Mouse (Mus musculus): ENCODE measurements around the gene Zfp207. TPM values are rescaled to one million over a fixed set of nuclear protein-coding genes. Genes with fewer than 3 reads are reported as not detected.
"Not testable (repeated sequence)": the region's sequence is repeated elsewhere in the genome, so short reads cannot be mapped to it uniquely, and the experiment has no call there.

Zfp207 gene
- polyA plus RNA-seq, 1 experiment from 2014 or later = 244 TPM

- Histone ChIP-seq H3K36me3 (ENCODE audit: control insufficient read depth, insufficient read depth, low read length) (peaks cover 7% of the 10 kb centered on the region), H3K4me2 (peak within 1 kb of the TSS; percentile 77), H3K4me1 (replicated peaks; ENCODE audit: control insufficient read depth, insufficient read depth, low read length) (peaks cover 7% of the 10 kb centered on the region), H3K9ac (ENCODE audit: low read depth, low read length) (peak within 1 kb of the TSS; percentile 90), H3K9me3 (ENCODE audit: control insufficient read depth, low read length) (no peaks in the 10 kb centered on the region), H3K4me3 (ENCODE audit: low read depth, low read length) (peak within 1 kb of the TSS; percentile 73), H3K27me3 (replicated peaks; ENCODE audit: control insufficient read depth, insufficient read depth, low read length) (no peaks in the 10 kb centered on the region), H3K27ac (ENCODE audit: low read depth, low read length) (peak within 1 kb of the TSS; percentile 84)
- DNase-seq (ENCODE audit: low spot score) (peak; percentile 89), ATAC-seq (replicated peaks; ENCODE audit: low FRiP score) (peak; percentile 80)
- WGBS = 2% methylated on average over 42 of the region's 43 CpGs
Observed at GRCm38 (mm10) chr11:80377712-80378451, 5.2 kb upstream of the Zfp207 start, which contains the start of gene 5730455P16Rik. TSS of gene 5730455P16Rik (minus strand) at chr11:80378034.

- not testable (repeated sequence) for ATAC-seq (replicated peaks; ENCODE audit: low FRiP score); DNase-seq (ENCODE audit: low spot score); H3K27me3 ChIP-seq (replicated peaks; ENCODE audit: control insufficient read depth, insufficient read depth, low read length); H3K9me3 ChIP-seq (ENCODE audit: control insufficient read depth, low read length); H3K27ac ChIP-seq (ENCODE audit: low read depth, low read length); H3K36me3 ChIP-seq (ENCODE audit: control insufficient read depth, insufficient read depth, low read length); H3K4me1 ChIP-seq (replicated peaks; ENCODE audit: control insufficient read depth, insufficient read depth, low read length)
- peak overlapping the region; percentile 90 for H3K9ac ChIP-seq (ENCODE audit: low read depth, low read length)
- peak overlapping the region; percentile 73 for H3K4me3 ChIP-seq (ENCODE audit: low read depth, low read length)
- 54% methylated on average over 2 of the region's 2 CpGs for WGBS
- H3K4me2 ChIP-seq = peak overlapping the region; percentile 77
Observed at GRCm38 (mm10) chr11:80378452-80379068, 4.5 kb upstream of the Zfp207 start.

- not testable (repeated sequence) for H3K4me1 ChIP-seq (replicated peaks; ENCODE audit: control insufficient read depth, insufficient read depth, low read length); H3K9ac ChIP-seq (ENCODE audit: low read depth, low read length); H3K27me3 ChIP-seq (replicated peaks; ENCODE audit: control insufficient read depth, insufficient read depth, low read length); ATAC-seq (replicated peaks; ENCODE audit: low FRiP score); H3K4me3 ChIP-seq (ENCODE audit: low read depth, low read length); H3K27ac ChIP-seq (ENCODE audit: low read depth, low read length); H3K36me3 ChIP-seq (ENCODE audit: control insufficient read depth, insufficient read depth, low read length); H3K9me3 ChIP-seq (ENCODE audit: control insufficient read depth, low read length); H3K4me2 ChIP-seq; DNase-seq (ENCODE audit: low spot score)
- 93% methylated on average over 7 of the region's 7 CpGs for WGBS
Observed at GRCm38 (mm10) chr11:80379184-80379583, 3.9 kb upstream of the Zfp207 start.

- DNase-seq (ENCODE audit: low spot score) (peak; percentile 38), ATAC-seq (replicated peaks; ENCODE audit: low FRiP score) (peak; percentile 23; the same call in 1 of the 2 replicates)
- H3K4me3 ChIP-seq (ENCODE audit: low read depth, low read length) = peak overlapping the region; percentile 95
- peaks cover 17% of the 10 kb centered on the region for H3K36me3 ChIP-seq (ENCODE audit: control insufficient read depth, insufficient read depth, low read length)
- WGBS = 2% methylated on average over 12 of the region's 12 CpGs
- no peaks in the 10 kb centered on the region for H3K9me3 ChIP-seq (ENCODE audit: control insufficient read depth, low read length)
- peaks cover 16% of the 10 kb centered on the region for H3K4me1 ChIP-seq (replicated peaks; ENCODE audit: control insufficient read depth, insufficient read depth, low read length)
- H3K27me3 ChIP-seq (replicated peaks; ENCODE audit: control insufficient read depth, insufficient read depth, low read length) = no peaks in the 10 kb centered on the region
- peak overlapping the region; percentile 100 for H3K9ac ChIP-seq (ENCODE audit: low read depth, low read length)
- peak overlapping the region; percentile 74 for H3K4me2 ChIP-seq
- peak overlapping the region; percentile 95 for H3K27ac ChIP-seq (ENCODE audit: low read depth, low read length)
Observed at GRCm38 (mm10) chr11:80382626-80383018, 457 bp upstream of the Zfp207 start.

- DNase-seq (ENCODE audit: low spot score) (no peak), ATAC-seq (replicated peaks; ENCODE audit: low FRiP score) (peak; percentile 47)
- Histone ChIP-seq H3K9ac (ENCODE audit: low read depth, low read length) (peak overlapping the region; percentile 100), H3K27me3 (replicated peaks; ENCODE audit: control insufficient read depth, insufficient read depth, low read length) (no peaks in the 10 kb centered on the region), H3K4me1 (replicated peaks; ENCODE audit: control insufficient read depth, insufficient read depth, low read length) (peaks cover 16% of the 10 kb centered on the region), H3K27ac (ENCODE audit: low read depth, low read length) (peak overlapping the region; percentile 95), H3K36me3 (ENCODE audit: control insufficient read depth, insufficient read depth, low read length) (peaks cover 25% of the 10 kb centered on the region), H3K4me3 (ENCODE audit: low read depth, low read length) (peak overlapping the region; percentile 95), H3K4me2 (no peak overlapping the region; the same call in 1 of the 2 replicates), H3K9me3 (ENCODE audit: control insufficient read depth, low read length) (no peaks in the 10 kb centered on the region)
- under 1% methylated on average over 20 of the region's 20 CpGs for WGBS
Observed at GRCm38 (mm10) chr11:80383626-80384046, 557 bp downstream of the Zfp207 start.

- H3K27me3 ChIP-seq (replicated peaks; ENCODE audit: control insufficient read depth, insufficient read depth, low read length) = no peaks in the 10 kb centered on the region
- DNase-seq (ENCODE audit: low spot score) = no peak
- peaks cover 30% of the 10 kb centered on the region for H3K36me3 ChIP-seq (ENCODE audit: control insufficient read depth, insufficient read depth, low read length)
- H3K9ac ChIP-seq (ENCODE audit: low read depth, low read length) = peak overlapping the region; percentile 69
- ATAC-seq (replicated peaks; ENCODE audit: low FRiP score) = no peak
- peak overlapping the region; percentile 95 for H3K4me3 ChIP-seq (ENCODE audit: low read depth, low read length)
- H3K4me2 ChIP-seq = peak overlapping the region; percentile 82
- H3K27ac ChIP-seq (ENCODE audit: low read depth, low read length) = 0 out of 2 replicates have a peak overlapping the region, but pooled peaks have one; percentile 5
- no peaks in the 10 kb centered on the region for H3K9me3 ChIP-seq (ENCODE audit: control insufficient read depth, low read length)
- peaks cover 16% of the 10 kb centered on the region for H3K4me1 ChIP-seq (replicated peaks; ENCODE audit: control insufficient read depth, insufficient read depth, low read length)
Observed at GRCm38 (mm10) chr11:80384461-80384860, 1.4 kb downstream of the Zfp207 start.

GRCm38 (mm10) chr11:80385055-80385454, 2.0 kb downstream of the Zfp207 start:
- H3K27ac ChIP-seq (ENCODE audit: low read depth, low read length) = no peak overlapping the region
- H3K4me3 ChIP-seq (ENCODE audit: low read depth, low read length) = peak overlapping the region; percentile 95
- no peaks in the 10 kb centered on the region for H3K9me3 ChIP-seq (ENCODE audit: control insufficient read depth, low read length)
- DNase-seq (ENCODE audit: low spot score) (no peak), ATAC-seq (replicated peaks; ENCODE audit: low FRiP score) (no peak)
- peak overlapping the region; percentile 82 for H3K4me2 ChIP-seq
- peaks cover 33% of the 10 kb centered on the region for H3K36me3 ChIP-seq (ENCODE audit: control insufficient read depth, insufficient read depth, low read length)
- peaks cover 16% of the 10 kb centered on the region for H3K4me1 ChIP-seq (replicated peaks; ENCODE audit: control insufficient read depth, insufficient read depth, low read length)
- 53% methylated on average over 4 of the region's 4 CpGs for WGBS
- H3K9ac ChIP-seq (ENCODE audit: low read depth, low read length) = peak overlapping the region; percentile 69
- no peaks in the 10 kb centered on the region for H3K27me3 ChIP-seq (replicated peaks; ENCODE audit: control insufficient read depth, insufficient read depth, low read length)

GRCm38 (mm10) chr11:80386790-80387189, 3.7 kb downstream of the Zfp207 start:
- no peak for DNase-seq (ENCODE audit: low spot score)

More at GRCm38 (mm10) chr11:80386790-80387189, 3.7 kb downstream of the Zfp207 start:
- Histone ChIP-seq H3K4me3 (ENCODE audit: low read depth, low read length) (peak overlapping the region; percentile 95), H3K9ac (ENCODE audit: low read depth, low read length) (no peak overlapping the region), H3K27me3 (replicated peaks; ENCODE audit: control insufficient read depth, insufficient read depth, low read length) (no peaks in the 10 kb centered on the region), H3K9me3 (ENCODE audit: control insufficient read depth, low read length) (no peaks in the 10 kb centered on the region), H3K4me1 (replicated peaks; ENCODE audit: control insufficient read depth, insufficient read depth, low read length) (peaks cover 16% of the 10 kb centered on the region), H3K36me3 (ENCODE audit: control insufficient read depth, insufficient read depth, low read length) (peaks cover 41% of the 10 kb centered on the region), H3K27ac (ENCODE audit: low read depth, low read length) (no peak overlapping the region), H3K4me2 (peak overlapping the region; percentile 82)
- WGBS = 34% methylated on average over 2 of the region's 2 CpGs
- ATAC-seq (replicated peaks; ENCODE audit: low FRiP score) = no peak; the same call in 1 of the 2 replicates
